In the genomic region with DNA sequence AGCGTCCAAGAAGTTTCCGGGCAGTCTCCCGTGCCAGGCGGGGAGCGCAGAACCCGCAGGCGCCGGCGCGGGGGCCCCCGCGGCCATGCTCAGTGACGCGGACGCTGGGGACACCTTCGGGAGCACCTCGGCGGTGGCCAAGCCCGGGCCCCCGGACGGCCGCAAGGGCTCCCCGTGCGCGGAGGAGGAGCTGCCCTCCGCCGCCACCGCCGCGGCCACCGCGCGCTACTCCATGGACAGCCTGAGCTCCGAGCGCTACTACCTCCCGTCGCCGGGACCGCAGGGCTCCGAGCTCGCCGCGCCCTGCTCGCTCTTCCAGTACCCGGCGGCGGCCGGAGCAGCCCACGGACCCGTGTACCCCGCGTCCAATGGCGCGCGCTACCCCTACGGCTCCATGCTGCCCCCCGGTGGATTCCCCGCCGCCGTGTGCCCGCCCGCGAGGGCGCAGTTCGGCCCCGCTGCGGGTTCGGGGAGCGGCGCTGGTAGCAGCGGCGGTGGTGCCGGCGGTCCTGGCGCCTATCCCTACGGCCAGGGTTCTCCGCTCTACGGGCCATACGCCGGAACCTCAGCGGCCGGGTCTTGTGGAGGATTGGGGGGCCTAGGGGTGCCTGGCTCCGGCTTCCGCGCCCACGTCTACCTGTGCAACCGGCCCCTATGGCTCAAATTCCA, we compare ENCODE assay signal across 8 mouse cellular contexts. TPM values are rescaled to one million over a fixed set of nuclear protein-coding genes. Genes with fewer than 3 reads are reported as not detected.
DNase-seq lines count a peak whose midpoint lies in the region; ATAC-seq and TF ChIP-seq lines count a peak whose summit lies in the region.

No protein-coding gene starts in this region.

- peak overlapping the region; percentile 59 for H3K4me3 ChIP-seq in heart, embryonic 13.5 days
- peak overlapping the region; percentile 30 for H3K4me3 ChIP-seq in limb, embryonic 11.5 days (ENCODE audit: low read depth, low read length)
- peak overlapping the region; percentile 33 for H3K4me3 ChIP-seq in midbrain, postnatal 0 days (ENCODE audit: low read depth, low read length)

- ATAC-seq in heart, embryonic 13.5 days (ENCODE audit: extremely low read depth, insufficient number of reproducible peaks, low FRiP score, low TSS enrichment): peak; percentile 51; the same call in 1 of the 2 replicates
- ATAC-seq in limb, embryonic 11.5 days (ENCODE audit: insufficient number of reproducible peaks, low FRiP score, low TSS enrichment, low read depth): no peak
- no peak for ATAC-seq in midbrain, postnatal 0 days (ENCODE audit: low FRiP score)
- ATAC-seq in erythroid progenitor cell, adult 5-6 weeks (replicated peaks; ENCODE audit: low FRiP score, poor library complexity, severe bottlenecking): no peak

- no peaks in the 10 kb centered on the region for H3K9me3 ChIP-seq in heart, embryonic 13.5 days
- H3K9me3 ChIP-seq in limb, embryonic 11.5 days (ENCODE audit: control insufficient read depth, low read length): no peaks in the 10 kb centered on the region
- H3K9me3 ChIP-seq in midbrain, postnatal 0 days (ENCODE audit: low read length): no peaks in the 10 kb centered on the region

- peak; percentile 22 for TF ChIP-seq CTCF in midbrain, postnatal 0 days (IDR thresholded peaks at IDR 0.05)

- peak overlapping the region; percentile 60 for H3K9ac ChIP-seq in heart, embryonic 13.5 days
- no peak overlapping the region for H3K9ac ChIP-seq in limb, embryonic 11.5 days (ENCODE audit: low read length)
- no peak overlapping the region for H3K9ac ChIP-seq in midbrain, postnatal 0 days (replicated peaks; ENCODE audit: low read length, poor library complexity, severe bottlenecking)

- intact Hi-C loops in gastrocnemius, postnatal 14 days (cut with DNase I; ENCODE audit: low total_unique reads): no loop called here

- H3K27me3 ChIP-seq in heart, embryonic 13.5 days (replicated peaks): peaks cover 96% of the 10 kb centered on the region
- peaks cover 71% of the 10 kb centered on the region for H3K27me3 ChIP-seq in limb, embryonic 11.5 days (ENCODE audit: control insufficient read depth, insufficient read depth, low read length)
- peaks cover 76% of the 10 kb centered on the region for H3K27me3 ChIP-seq in midbrain, postnatal 0 days (ENCODE audit: insufficient read depth, low read length)

- WGBS in heart, embryonic 13.5 days: under 1% methylated on average over 72 of the region's 87 CpGs
- under 1% methylated on average over 80 of the region's 87 CpGs for WGBS in limb, embryonic 11.5 days
- WGBS in midbrain, postnatal 0 days: 1% methylated on average over 61 of the region's 87 CpGs

- peak; percentile 48 for DNase-seq in right cerebral cortex, postnatal 4 days
- DNase-seq in right cerebral cortex, adult 2 months (ENCODE audit: low spot score in 2 of 2): no peak
- DNase-seq in cerebellum, adult 18-20 months: peak; percentile 56 to 72
- DNase-seq in limb, embryonic 11.5 days (ENCODE audit: low spot score): peak; percentile 63
- DNase-seq in midbrain, postnatal 0 days (ENCODE audit: low spot score): no peak
- DNase-seq in gastrocnemius, postnatal 14 days: no peak

- no peaks in the 10 kb centered on the region for H3K36me3 ChIP-seq in heart, embryonic 13.5 days
- no peaks in the 10 kb centered on the region for H3K36me3 ChIP-seq in limb, embryonic 11.5 days (ENCODE audit: control insufficient read depth, insufficient read depth, low read length)
- no peaks in the 10 kb centered on the region for H3K36me3 ChIP-seq in midbrain, postnatal 0 days (ENCODE audit: insufficient read depth, low read length)

- H3K4me2 ChIP-seq in heart, embryonic 13.5 days: peak overlapping the region; percentile 78
- peak overlapping the region; percentile 42 for H3K4me2 ChIP-seq in limb, embryonic 11.5 days (ENCODE audit: low read depth, severe bottlenecking)
- H3K4me2 ChIP-seq in midbrain, postnatal 0 days (ENCODE audit: low read depth, low read length, poor library complexity, severe bottlenecking): peak overlapping the region; percentile 45

- no peak overlapping the region for H3K27ac ChIP-seq in heart, embryonic 13.5 days (replicated peaks)
- H3K27ac ChIP-seq in limb, embryonic 11.5 days (replicated peaks; ENCODE audit: low read depth, low read length): no peak overlapping the region
- no peak overlapping the region for H3K27ac ChIP-seq in midbrain, postnatal 0 days (ENCODE audit: low read depth, low read length)

- peaks cover 33% of the 10 kb centered on the region for H3K4me1 ChIP-seq in heart, embryonic 13.5 days
- peaks cover 16% of the 10 kb centered on the region; the same call in 1 of the 2 replicates for H3K4me1 ChIP-seq in limb, embryonic 11.5 days (ENCODE audit: control insufficient read depth, insufficient read depth, low read length)
- H3K4me1 ChIP-seq in midbrain, postnatal 0 days (ENCODE audit: insufficient read depth, low read length): no peaks in the 10 kb centered on the region

RNA-seq across cellular contexts. Expression of a gene that starts 1.0 kb away (rescaled TPM):
- 0.09 TPM in 1 of 2 replicates, not detected in the other for polyA plus RNA-seq in heart, embryonic 13.5 days (2015; fragmentation: Nextera tagmentation; extraction: Ambion mirVana)
- 0.67 and 1.1 TPM in 2 replicates for polyA plus RNA-seq in limb, embryonic 11.5 days (2014; fragmentation: Nextera tagmentation; extraction: Ambion mirVana)
- total RNA-seq in midbrain, postnatal 0 days (2014; rRNA removed): 0.90 and 2.2 TPM in 2 replicates
- 0.15 and 0.19 TPM in 2 replicates for polyA plus RNA-seq in midbrain, postnatal 0 days (2015; fragmentation: Nextera tagmentation; extraction: Ambion mirVana)
- total RNA-seq in erythroid progenitor cell, adult 5-6 weeks (2015; ENCODE audit: low replicate concordance): 1.3 and 2.2 TPM in 2 replicates
- 0.30 TPM in 1 of 2 replicates, not detected in the other for total RNA-seq in erythroid progenitor cell, adult 5-6 weeks (2017; ENCODE audit: low replicate concordance)
- not detected for total RNA-seq in gastrocnemius, postnatal 14 days (2021)

RNA-seq across cellular contexts. Expression of a gene that starts 27.1 kb away (rescaled TPM):
- 47.5 and 51.0 TPM in 2 replicates for polyA plus RNA-seq in heart, embryonic 13.5 days (2015; fragmentation: Nextera tagmentation; extraction: Ambion mirVana)
- polyA plus RNA-seq in limb, embryonic 11.5 days (2014; fragmentation: Nextera tagmentation; extraction: Ambion mirVana): 49.5 and 60.1 TPM in 2 replicates
- total RNA-seq in midbrain, postnatal 0 days (2014; rRNA removed): 34.5 and 57.9 TPM in 2 replicates
- polyA plus RNA-seq in midbrain, postnatal 0 days (2015; fragmentation: Nextera tagmentation; extraction: Ambion mirVana): 21.0 and 26.2 TPM in 2 replicates
- 21.8 and 25.2 TPM in 2 replicates for total RNA-seq in erythroid progenitor cell, adult 5-6 weeks (2015; ENCODE audit: low replicate concordance)
- 38.1 and 42.6 TPM in 2 replicates for total RNA-seq in erythroid progenitor cell, adult 5-6 weeks (2017; ENCODE audit: low replicate concordance)
- total RNA-seq in gastrocnemius, postnatal 14 days (2021): 100 to 1,000 TPM; 157 TPM

Comparison
In these comparisons a context has a peak if more than half of its experiments do, and no peak if none do; other contexts are left out.
1. DNase-seq: peak in right cerebral cortex, postnatal 4 days (single experiment), cerebellum, adult 18-20 months (2 of 2) and limb, embryonic 11.5 days (single experiment); none in right cerebral cortex, adult 2 months (0 of 2), midbrain, postnatal 0 days (single experiment) and gastrocnemius, postnatal 14 days (single experiment).
2. Peak in every context shown above with its lines, with median percentiles within 50 percentile points of each other: H3K4me2 ChIP-seq and H3K4me3 ChIP-seq.